Mouse (Mus musculus) gastrocnemius, adult 18-20 months (tissue): ENCODE results near the gene Pik3c2g. TPM values are rescaled to one million over a fixed set of nuclear protein-coding genes. Genes with fewer than 3 reads are reported as not detected.

Source experiments
- DNase-seq: peaks from one replicate; pipeline ENCODE4 v3.0.0; 2021; ENCODE audit warnings: low spot score
- total RNA-seq, 2 experiments: library from RNA; stranded (reverse); gene quantifications; 2 replicates each; pipeline ENCODE4 v1.2.3; 2021

The Pik3c2g gene
- total RNA-seq, 2 experiments from 2014 or later: not detected

GRCm38 (mm10) chr6:139735708-139736626 is 148.9 kb downstream of the Pik3c2g start:
- DNase-seq: no peak

- no peak for DNase-seq
Observed at GRCm38 (mm10) chr6:139738350-139738749, 151.3 kb downstream of the Pik3c2g start.

- DNase-seq: no peak
Observed at GRCm38 (mm10) chr6:139742693-139743432, 155.8 kb downstream of the Pik3c2g start.

DNA sequence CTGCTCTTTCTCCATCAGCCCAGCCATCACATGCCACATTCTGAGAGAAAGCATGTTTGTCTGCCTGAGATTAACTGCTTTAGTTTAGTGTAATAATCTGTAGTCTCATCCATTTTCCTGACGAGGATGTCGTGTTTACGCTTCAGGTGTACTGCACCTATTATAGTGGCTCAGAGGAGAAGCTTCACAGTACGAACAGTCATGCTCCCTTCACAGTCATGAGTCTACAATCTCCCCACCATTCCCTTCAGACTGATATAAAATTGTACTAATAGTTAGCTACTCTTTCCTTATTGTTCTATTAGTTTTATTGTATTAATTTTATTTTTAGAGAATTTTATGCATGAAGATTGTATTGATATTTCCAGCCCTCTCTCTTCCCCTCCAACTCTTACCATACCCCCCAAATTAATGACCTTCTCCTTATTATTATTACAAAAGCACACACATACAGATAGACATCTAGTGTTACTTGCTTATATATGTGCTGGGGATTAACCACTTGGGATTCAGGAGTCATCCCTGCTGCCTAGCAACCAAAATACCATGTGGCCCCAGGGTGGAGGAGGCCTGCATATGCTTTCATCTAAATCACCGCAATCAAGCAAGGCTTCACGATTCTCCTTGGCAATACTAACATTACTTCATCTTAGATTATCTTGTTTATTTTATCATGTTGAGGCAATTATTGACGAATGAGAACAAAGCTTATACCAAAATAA is 159.9 kb downstream of the Pik3c2g start:
- no peak for DNase-seq

DNA sequence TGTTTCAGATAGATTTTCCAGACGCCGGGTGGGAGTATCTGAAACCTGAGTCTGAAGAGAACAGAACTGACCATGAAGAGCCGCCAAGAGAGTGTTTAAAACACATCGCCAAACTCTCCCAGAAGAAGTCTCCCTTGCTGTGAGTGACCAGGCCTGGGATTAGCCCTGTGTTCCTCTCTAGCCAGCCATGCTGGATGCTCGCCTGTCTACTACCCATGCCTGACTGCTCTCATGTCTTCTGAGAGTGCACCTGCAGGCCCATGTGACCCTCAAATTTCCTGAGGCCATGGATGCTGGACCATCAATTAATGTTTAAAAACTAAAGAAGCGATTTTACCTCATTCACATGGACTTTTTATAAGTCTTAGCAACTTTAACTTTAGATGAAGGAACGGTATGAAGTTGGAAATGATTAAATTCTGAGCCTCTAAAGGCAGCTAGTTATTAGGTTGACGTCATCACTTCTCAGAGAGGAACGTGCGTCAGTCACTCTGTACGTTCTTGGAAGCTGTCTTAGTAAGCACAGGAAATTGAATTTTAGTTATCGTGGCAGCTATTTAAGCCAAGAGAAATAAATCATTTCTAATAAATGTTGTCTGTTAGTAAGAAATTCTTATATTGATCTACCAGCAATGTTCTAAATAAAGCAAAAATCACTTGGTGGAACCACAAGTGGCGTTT is 161.2 kb downstream of the Pik3c2g start:
- DNase-seq: no peak

- DNase-seq: no peak
Observed at GRCm38 (mm10) chr6:139750599-139750998, 163.6 kb downstream of the Pik3c2g start.

GRCm38 (mm10) chr6:139751022-139751421 is 164.0 kb downstream of the Pik3c2g start:
- DNase-seq: no peak

- no peak for DNase-seq
Observed at GRCm38 (mm10) chr6:139757876-139758275, 170.9 kb downstream of the Pik3c2g start.

- no peak for DNase-seq
Observed at GRCm38 (mm10) chr6:139760978-139761377, 174.0 kb downstream of the Pik3c2g start.

DNA sequence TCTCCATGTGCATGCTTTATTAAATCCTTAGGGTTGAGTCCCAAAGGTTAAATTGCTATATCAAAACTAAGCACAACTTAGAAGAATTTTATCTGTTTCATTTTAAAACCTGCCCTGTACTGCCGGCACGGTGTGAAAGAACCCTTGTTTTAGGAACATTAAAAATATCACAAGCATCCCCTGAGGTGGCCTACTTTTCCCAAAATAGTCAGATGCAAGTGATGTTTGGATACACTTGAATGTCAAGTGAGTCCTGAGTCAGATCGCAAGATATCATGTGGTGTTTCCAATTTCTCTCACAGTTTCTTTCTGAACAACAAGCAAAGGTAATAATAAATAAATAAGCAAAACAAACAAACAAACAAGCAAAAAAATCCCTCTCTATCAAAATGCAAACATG is 177.4 kb downstream of the Pik3c2g start:
- no peak for DNase-seq

DNA sequence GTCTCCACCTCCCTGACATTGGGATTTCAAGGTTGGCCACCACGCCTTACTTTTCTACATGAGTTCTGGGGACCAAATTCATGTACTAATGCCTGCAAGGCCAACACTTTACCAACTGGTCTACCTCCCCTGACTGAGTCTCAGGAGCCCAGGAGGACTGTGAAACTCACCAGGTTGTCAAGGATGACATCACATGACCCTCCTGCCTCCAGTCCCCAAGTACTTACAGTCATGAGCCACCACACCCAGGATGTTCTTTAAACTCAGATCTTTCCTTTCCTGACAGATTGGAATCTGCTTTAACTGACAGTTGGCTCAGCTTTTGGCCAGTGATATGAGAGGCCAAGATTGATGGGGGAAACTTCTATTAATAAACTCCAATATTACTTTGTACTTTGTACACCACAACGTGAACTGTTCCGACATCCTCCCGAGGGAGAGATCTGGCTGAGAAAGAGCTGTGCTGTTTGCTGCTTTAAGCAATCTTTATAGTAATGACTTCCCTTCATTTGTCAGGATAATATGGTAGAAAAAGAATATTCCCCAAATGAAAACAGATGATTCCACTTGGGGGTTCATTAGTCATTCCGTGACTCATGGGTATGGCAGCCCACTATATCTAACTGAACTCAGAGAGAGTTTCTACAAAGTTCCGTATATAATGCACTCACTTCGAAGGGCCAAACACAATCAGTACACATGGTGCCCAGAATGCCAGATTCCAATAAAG is 182.9 kb downstream of the Pik3c2g start:
- DNase-seq: no peak

GRCm38 (mm10) chr6:139770535-139770934 is 183.5 kb downstream of the Pik3c2g start:
- DNase-seq: no peak

DNA sequence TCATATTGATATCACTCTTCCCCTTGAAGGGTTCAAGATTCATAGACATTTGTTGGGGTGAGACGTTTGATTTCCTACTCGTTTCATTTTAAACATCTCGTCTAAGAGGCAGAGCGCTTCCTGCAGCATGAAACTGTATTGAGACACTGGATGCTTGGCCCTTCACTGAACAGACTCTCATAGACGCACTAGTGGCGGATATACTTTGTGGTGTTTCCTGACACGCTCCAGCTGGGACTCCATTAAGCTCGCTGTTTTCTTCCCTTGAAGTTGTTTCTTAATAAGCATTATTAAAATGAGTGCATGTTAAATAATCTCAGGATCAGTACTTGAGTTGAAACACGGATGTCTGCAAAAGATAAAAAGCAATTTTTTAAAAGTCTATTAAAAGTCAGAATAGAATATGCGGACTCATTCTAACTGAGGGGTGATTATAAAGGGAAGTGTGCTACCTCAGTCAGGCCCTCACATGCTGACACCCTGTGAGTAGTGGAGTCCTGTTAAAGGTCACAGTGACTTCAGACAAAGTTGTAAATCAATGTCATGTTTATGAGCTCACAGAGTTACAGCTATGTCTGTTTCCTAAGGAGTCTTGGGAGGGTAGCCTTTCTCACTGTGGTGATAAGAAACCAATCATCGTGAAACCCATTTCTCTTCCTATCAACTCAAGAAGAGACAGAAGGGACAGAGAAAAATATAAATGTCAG is 190.7 kb downstream of the Pik3c2g start:
- no peak for DNase-seq

GRCm38 (mm10) chr6:139780028-139780427 is 193.0 kb downstream of the Pik3c2g start:
- no peak for DNase-seq

GRCm38 (mm10) chr6:139789479-139789878 is 202.5 kb downstream of the Pik3c2g start:
- DNase-seq: no peak

GRCm38 (mm10) chr6:139799541-139800226 is 212.7 kb downstream of the Pik3c2g start:
- no peak for DNase-seq

DNA sequence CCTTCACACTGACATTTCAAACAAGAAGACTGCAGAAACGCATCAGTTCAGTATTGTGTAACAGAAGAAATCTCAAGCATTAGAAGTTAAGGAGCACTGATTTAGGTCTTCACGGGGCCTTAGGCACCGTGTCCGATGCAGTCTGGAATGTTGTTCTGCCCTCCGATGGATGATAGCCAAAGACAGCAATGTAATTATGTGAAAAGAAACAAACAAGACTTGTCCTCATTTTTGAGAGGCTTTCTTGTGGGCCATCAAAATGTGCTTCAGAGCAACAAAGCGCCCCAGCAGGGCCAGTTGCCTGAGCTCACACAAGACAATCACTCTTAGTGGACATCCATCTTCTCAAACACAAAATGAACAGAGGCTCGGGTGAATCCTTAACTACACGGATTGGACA is 234.9 kb downstream of the Pik3c2g start:
- no peak for DNase-seq

DNA sequence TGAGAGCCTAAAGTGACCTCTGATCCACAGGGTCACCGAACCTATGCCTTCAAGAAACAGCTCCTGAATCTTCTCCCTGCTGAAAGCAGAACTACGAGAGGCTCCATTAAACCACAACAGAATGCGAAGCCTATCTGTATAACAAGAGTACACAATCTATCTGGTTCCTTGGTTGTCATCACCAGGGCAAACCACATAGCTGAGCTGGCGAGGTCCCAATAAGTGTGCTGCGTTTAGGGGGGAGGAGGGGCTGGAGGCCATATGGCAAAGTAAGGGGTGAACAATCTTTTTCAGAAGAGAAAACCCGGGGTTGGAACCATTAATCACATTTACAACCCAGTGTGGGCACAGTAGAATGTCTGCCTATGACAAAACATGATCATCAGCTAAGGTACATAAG is 251.2 kb downstream of the Pik3c2g start:
- no peak for DNase-seq

- no peak for DNase-seq
Observed at GRCm38 (mm10) chr6:139838713-139839112, 251.7 kb downstream of the Pik3c2g start.
